Mouse (Mus musculus) embryonic facial prominence, embryonic 11.5 days (tissue): ENCODE measurements around the gene Arih2. TPM values are rescaled to one million over a fixed set of nuclear protein-coding genes. Genes with fewer than 3 reads are reported as not detected.

Experiments
- ATAC-seq: fragments of 200-750 bp; cut with Nextera tagmentation; replicated peaks from 2 replicates; pipeline ENCODE4 v1.8.0; 2017; ENCODE audit warnings: low read depth; ENCODE audit not compliant: insufficient number of reproducible peaks, low FRiP score, low TSS enrichment
- DNase-seq: peaks from one replicate; pipeline ENCODE4 v3.0.0-alpha.2; 2015; ENCODE audit warnings: low spot score
- H3K27ac ChIP-seq: fragments of 300-500 bp; sonication (generic); replicated peaks from 2 replicates; pipeline ENCODE4 v1.5.1; 2014; ENCODE audit warnings: mild to moderate bottlenecking, low read depth, low read length, control low read depth
- H3K27me3 ChIP-seq: fragments of 300-500 bp; sonication (generic); 2 replicates; pipeline ENCODE4 v1.6.1; 2014; ENCODE audit warnings: mild to moderate bottlenecking, low read length, moderate library complexity, mixed read lengths; ENCODE audit not compliant: control insufficient read depth, insufficient read depth
- H3K36me3 ChIP-seq: fragments of 300-500 bp; sonication (generic); replicated peaks from 2 replicates; pipeline ENCODE4 v1.6.1; 2014; ENCODE audit warnings: low read depth, mild to moderate bottlenecking, low read length, moderate library complexity, mixed read lengths; ENCODE audit not compliant: control insufficient read depth, insufficient read depth
- H3K4me1 ChIP-seq: fragments of 300-500 bp; sonication (generic); 2 replicates; pipeline ENCODE4 v1.6.1; 2014; ENCODE audit warnings: low read length, mixed read lengths; ENCODE audit not compliant: control insufficient read depth, insufficient read depth
- H3K4me2 ChIP-seq: fragments of 300-500 bp; sonication (generic); 2 replicates; pipeline ENCODE4 v1.6.1; 2014; ENCODE audit warnings: low read depth, mild to moderate bottlenecking, control low read depth, low read length, moderate library complexity
- H3K4me3 ChIP-seq: fragments of 300-500 bp; sonication (generic); 2 replicates; pipeline ENCODE4 v1.5.1; 2014; ENCODE audit warnings: low read depth, low read length, control low read depth
- H3K9ac ChIP-seq: fragments of 300-500 bp; sonication (generic); replicated peaks from 2 replicates; pipeline ENCODE4 v1.6.1; 2014; ENCODE audit warnings: mild to moderate bottlenecking, control low read depth, low read length
- H3K9me3 ChIP-seq: fragments of 300-500 bp; sonication (generic); replicated peaks from 2 replicates; pipeline ENCODE4 v1.6.1; 2016; ENCODE audit warnings: mild to moderate bottlenecking, low read length, inconsistent platforms, mixed read lengths; ENCODE audit not compliant: control insufficient read depth
- WGBS: fragments of 180-500 bp; shearing (Covaris S2); extraction: QIAGEN DNeasy Blood & Tissue Kit; methylation state at CpG from one replicate; pipeline ENCODE4 v1.1.7; 2014; 5-methylcytosine and 5-hydroxymethylcytosine counted together
- polyA plus RNA-seq: library from polyadenylated mRNA; unstranded; fragments of >200 nt; fragmentation: Nextera tagmentation; extraction: Ambion mirVana; gene quantifications from 2 replicates; pipeline ENCODE4 v1.2.1, GENCODE M21; 2014

Arih2 gene
- polyA plus RNA-seq, 1 experiment from 2014 or later, result 44.1 TPM

DNA sequence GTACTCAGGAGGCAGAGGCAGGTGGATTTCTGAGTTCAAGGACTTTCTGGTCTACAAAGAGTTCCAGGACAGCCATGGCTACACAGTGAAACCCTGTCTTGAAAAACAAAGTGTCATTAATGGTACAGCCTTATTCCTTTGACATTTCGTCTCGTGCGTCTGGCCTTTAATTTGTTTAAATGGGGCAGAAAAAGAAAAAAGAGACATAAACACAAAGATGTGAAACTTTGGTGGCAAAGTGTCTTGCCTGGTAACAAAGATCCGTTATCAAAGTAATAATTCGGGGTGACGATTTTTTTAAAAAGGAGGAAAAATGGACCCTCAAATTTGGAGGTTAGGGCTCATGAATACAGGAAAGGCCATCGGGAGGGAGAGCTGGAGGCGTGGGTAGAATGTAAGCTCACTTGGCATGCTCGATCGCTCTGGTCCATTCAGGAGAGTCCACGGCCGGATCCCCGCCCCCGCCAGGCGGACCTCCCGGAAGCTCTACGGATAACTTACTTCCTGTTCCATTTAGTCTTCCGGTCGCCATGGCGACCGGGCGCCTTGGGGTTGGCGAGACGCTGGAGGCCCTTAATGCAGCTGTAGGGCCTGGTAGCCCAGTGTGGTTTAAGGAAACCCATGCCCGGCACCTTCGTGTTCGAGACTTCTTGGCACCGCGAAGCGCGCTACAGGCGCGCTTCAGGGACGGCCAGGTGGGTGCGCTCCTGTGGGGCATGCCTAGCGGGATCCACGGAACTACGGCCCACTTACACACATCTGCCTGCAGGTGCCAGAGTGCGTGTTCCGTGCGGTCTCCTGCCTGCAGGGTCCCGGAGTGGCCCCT lies 79.6 kb downstream of the Arih2 start, which contains the start of gene Dalrd3:
Gene Dalrd3 (plus strand): TSS at position 506 of the 826 bp plus-strand sequence.
- H3K4me3 ChIP-seq, result peak within 1 kb of the TSS; percentile 40
- peak within 1 kb of the TSS; percentile 63 for H3K9ac ChIP-seq
- ATAC-seq (peak; percentile 65), DNase-seq (peak; percentile 97)
- no peaks in the 10 kb centered on the region for H3K27me3 ChIP-seq
- H3K4me2 ChIP-seq, result peak within 1 kb of the TSS; percentile 97
- peaks cover 12% of the 10 kb centered on the region for H3K4me1 ChIP-seq
- 6% methylated on average over 42 of the region's 42 CpGs for WGBS
- H3K9me3 ChIP-seq, result no peaks in the 10 kb centered on the region
- H3K27ac ChIP-seq, result peak within 1 kb of the TSS; percentile 41
- H3K36me3 ChIP-seq, result peaks cover 21% of the 10 kb centered on the region

DNA sequence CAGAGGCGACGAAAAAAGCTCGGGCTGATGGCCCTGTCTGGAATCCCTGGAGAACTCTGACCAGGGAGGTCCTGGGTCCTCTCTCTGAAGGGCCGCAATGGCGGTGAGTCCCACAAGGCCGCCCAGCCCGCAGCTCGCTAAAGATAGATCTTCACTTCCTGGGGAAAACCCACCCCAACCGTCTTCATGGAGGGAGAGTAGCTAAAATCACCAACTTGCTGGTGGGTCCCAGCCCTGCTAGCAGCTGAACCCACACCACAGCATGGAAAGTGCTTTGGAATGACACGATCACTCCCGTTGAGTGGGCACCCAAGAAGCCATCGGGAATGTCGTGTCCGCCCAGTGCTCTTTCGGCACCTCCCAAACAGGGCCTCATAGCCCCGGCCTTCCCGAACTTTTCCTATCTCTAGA lies 80.7 kb downstream of the Arih2 start:
- H3K36me3 ChIP-seq, result peaks cover 17% of the 10 kb centered on the region
- H3K27me3 ChIP-seq, result no peaks in the 10 kb centered on the region
- H3K27ac ChIP-seq, result no peak overlapping the region
- no peaks in the 10 kb centered on the region for H3K9me3 ChIP-seq
- no peak for DNase-seq
- peak overlapping the region; percentile 72; the same call in 1 of the 2 replicates for H3K4me3 ChIP-seq
- H3K9ac ChIP-seq, result no peak overlapping the region; the same call in 1 of the 2 replicates
- peaks cover 10% of the 10 kb centered on the region for H3K4me1 ChIP-seq
- ATAC-seq, result no peak
- peak overlapping the region; percentile 97; the same call in 1 of the 2 replicates for H3K4me2 ChIP-seq
- WGBS, result 72% methylated on average over 17 of the region's 17 CpGs

DNA sequence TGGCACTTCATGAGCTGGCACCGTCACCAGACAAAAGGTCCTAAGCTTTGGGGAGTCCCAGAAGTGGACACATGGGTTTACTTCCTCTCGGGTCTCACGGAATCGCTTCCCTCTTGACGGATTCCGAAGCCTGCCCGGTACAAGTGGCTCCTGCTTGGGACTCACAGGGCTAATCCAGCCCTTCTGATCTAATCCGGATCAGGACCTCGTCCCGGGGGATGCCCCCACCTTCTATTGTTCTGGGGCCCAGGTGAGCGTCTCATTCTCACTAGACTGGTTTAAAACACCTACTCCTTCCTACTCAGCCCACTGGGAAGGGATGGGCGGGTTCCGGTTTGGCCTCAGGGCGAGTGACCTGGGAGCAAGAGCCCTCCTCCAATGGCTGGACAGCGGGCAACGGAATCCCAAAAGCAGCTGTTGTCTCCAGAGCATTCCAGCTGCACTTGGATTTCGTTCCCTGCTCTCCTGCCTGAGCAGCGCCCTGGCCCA lies 81.2 kb downstream of the Arih2 start:
- peak overlapping the region; percentile 97 for H3K4me2 ChIP-seq
- peaks cover 12% of the 10 kb centered on the region for H3K36me3 ChIP-seq
- peak overlapping the region; percentile 82 for H3K9ac ChIP-seq
- no peaks in the 10 kb centered on the region for H3K9me3 ChIP-seq
- peaks cover 10% of the 10 kb centered on the region for H3K4me1 ChIP-seq
- no peak for ATAC-seq
- DNase-seq, result peak; percentile 24
- peak overlapping the region; percentile 72 for H3K4me3 ChIP-seq
- WGBS, result 6% methylated on average over 18 of the region's 18 CpGs
- H3K27ac ChIP-seq, result peak overlapping the region; percentile 76
- no peaks in the 10 kb centered on the region for H3K27me3 ChIP-seq

DNA sequence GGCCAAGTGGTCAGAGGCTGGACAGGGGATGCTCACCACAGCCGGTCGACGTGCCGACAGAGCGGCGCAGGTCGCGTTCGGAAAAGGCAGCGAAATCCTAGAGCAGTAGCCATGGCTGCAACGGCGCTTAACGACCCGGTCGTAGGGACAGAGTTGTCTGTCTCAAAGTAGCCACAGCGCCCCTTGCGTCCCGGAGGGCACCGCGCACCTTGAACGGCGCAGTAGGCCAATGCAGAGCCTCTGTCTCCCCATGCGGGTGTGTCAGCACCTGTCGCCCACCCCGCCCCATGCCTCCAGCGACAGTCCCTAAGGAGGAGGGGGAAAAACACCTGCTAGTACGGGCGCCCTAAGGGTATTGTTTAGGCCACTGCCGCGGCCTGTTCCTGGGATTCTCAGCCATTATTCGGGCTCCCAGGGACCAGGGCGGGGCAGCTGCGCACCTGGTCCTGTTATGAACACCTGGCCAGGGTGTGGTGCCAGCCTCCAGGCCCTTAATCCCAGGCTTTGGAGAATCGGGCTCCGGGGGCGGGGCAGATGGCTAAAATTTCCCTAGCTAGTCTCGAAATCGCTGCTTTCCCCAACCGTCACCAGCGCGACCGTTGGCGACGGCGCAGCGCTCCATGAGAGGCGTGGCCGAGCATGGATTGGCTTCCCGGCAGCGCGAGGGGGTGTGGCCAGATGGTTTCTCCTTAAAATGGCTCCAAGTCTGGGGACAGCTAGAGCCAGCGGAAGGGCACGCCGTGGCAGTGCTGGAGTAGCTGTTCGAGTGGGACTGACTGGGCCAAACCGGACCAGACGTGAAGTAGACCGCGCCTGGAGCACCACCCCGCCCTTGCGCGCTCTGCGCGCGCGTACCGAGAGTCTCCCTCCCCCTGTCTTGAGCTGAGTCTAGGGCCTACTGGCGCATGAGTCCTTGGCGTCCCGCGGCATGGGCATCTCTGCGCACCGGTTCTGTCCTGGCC lies 82.1 kb downstream of the Arih2 start, which contains the start of gene Ndufaf3:
Gene Ndufaf3 (minus strand): TSS at position 620 of the 962 bp plus-strand sequence.
- no peaks in the 10 kb centered on the region for H3K27me3 ChIP-seq
- H3K4me3 ChIP-seq, result peak within 1 kb of the TSS; percentile 72
- peak within 1 kb of the TSS; percentile 82 for H3K9ac ChIP-seq
- H3K4me2 ChIP-seq, result peak within 1 kb of the TSS; percentile 97
- H3K36me3 ChIP-seq, result peaks cover 4% of the 10 kb centered on the region
- H3K9me3 ChIP-seq, result no peaks in the 10 kb centered on the region
- under 1% methylated on average over 73 of the region's 73 CpGs for WGBS
- ATAC-seq (peak; percentile 77), DNase-seq (peak; percentile 96)
- H3K27ac ChIP-seq, result peak within 1 kb of the TSS; percentile 76
- peaks cover 10% of the 10 kb centered on the region for H3K4me1 ChIP-seq

DNA sequence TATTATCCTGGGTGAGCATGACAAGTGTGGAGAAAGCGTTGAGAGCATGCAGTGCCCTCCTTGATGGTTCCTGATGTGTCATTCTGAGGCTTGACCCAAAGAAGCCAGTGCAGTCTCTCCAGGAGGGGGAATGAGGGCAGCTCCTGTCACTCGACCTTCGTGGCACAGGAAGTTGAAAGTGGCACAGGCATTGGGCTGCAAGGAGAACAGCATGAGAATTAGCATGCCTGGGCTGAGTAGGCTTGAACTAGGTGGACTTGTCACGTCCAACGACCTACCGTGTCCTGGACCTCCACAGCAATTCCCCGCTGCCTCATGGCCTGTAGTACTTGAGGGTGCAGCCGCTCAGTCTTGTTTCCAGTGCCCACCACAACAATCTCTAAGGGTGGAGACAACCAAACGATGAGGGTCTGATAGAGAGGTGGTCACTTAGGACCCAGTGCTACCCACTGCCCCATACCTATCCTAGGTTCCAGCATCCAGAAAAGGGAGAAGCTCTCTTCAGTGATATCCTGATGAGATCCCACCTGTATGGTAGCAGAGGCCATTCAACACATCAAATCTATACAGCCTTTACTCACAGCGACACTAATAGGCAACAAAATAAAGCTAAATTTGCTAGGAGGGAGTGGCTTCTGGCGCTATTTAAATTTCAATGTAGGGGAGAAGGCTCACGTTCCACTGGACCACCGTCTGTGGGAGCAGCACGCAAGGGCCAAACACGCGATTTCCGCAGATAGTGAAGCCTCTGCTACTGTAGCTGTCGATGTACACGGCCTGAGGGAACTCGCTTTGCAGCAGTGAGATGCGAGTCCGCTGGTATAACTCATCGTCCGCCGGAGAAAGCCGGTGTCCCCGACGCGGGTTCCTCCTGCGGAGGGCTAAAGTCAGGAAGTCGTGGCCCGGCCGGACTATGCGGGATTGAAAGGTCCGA lies 83.0 kb downstream of the Arih2 start:
- 12% methylated on average over 35 of the region's 35 CpGs for WGBS
- H3K9ac ChIP-seq, result peak overlapping the region; percentile 82
- H3K36me3 ChIP-seq, result no peaks in the 10 kb centered on the region; the same call in none of the 2 replicates
- no peaks in the 10 kb centered on the region for H3K27me3 ChIP-seq
- H3K4me2 ChIP-seq, result peak overlapping the region; percentile 97
- peak overlapping the region; percentile 76 for H3K27ac ChIP-seq
- H3K9me3 ChIP-seq, result no peaks in the 10 kb centered on the region
- DNase-seq (no peak), ATAC-seq (no peak)
- peak overlapping the region; percentile 72 for H3K4me3 ChIP-seq
- H3K4me1 ChIP-seq, result peaks cover 10% of the 10 kb centered on the region

DNA sequence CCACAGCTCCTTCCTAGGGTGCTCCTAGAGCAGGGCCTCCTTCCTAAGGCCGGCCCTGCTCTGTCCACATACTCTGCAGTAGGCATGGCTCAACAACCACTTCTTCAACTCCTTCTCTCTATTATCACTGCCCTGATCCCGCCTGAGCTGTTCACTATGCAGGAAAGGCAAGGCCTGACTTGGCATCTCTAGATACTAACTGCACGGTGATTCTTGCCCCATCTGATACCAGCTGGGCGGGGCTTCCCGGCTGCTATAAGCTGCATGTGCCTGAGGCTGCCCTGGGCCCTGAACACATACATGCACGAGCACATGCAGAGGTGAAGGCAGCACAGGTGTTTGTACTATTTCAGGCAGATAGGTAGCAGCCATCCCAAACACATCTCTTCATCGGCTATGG lies 85.1 kb downstream of the Arih2 start:
- Histone ChIP-seq H3K4me2 (no peak overlapping the region), H3K27ac (no peak overlapping the region), H3K9me3 (no peaks in the 10 kb centered on the region), H3K4me3 (no peak overlapping the region), H3K27me3 (no peaks in the 10 kb centered on the region), H3K4me1 (peaks cover 9% of the 10 kb centered on the region), H3K36me3 (no peaks in the 10 kb centered on the region; the same call in none of the 2 replicates), H3K9ac (no peak overlapping the region)
- 87% methylated on average over 7 of the region's 7 CpGs for WGBS
- DNase-seq (no peak), ATAC-seq (no peak)

DNA sequence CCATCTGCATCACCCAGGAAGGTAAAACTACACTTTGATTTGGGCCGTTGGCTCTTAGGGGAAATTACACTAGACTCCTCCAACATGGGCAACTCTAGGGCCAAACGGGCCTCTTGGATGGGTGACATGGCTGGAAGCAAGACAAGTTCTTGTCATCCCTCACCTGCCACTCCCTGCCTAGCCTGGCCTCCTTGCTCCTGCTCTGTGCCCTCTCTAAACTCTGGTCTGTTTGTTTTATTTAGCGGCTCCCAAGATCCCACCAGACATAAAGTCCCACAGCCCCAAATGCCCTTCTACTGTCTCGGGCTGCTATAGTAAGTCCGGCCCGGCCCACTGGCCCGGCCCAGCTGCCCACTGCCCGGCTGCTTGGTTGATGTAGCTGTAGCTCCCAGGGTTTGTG lies 85.5 kb downstream of the Arih2 start:
- no peaks in the 10 kb centered on the region for H3K9me3 ChIP-seq
- ATAC-seq (no peak), DNase-seq (no peak)
- 94% methylated on average over 8 of the region's 8 CpGs for WGBS
- no peak overlapping the region for H3K9ac ChIP-seq
- no peak overlapping the region for H3K27ac ChIP-seq
- H3K4me1 ChIP-seq, result peaks cover 9% of the 10 kb centered on the region
- no peaks in the 10 kb centered on the region for H3K27me3 ChIP-seq
- no peaks in the 10 kb centered on the region; the same call in none of the 2 replicates for H3K36me3 ChIP-seq
- no peak overlapping the region for H3K4me2 ChIP-seq
- no peak overlapping the region for H3K4me3 ChIP-seq
